Mouse (Mus musculus) brain, adult 2 months (tissue): ENCODE data around the gene Evx1.

Source experiments
- DNase-seq: peaks from one replicate; pipeline ENCODE4 v3.0.0; 2011; ENCODE audit warnings: low read depth, low spot score

The Evx1 gene

GRCm38 (mm10) chr6:52291021-52291860 is 22.1 kb upstream of the Evx1 start:
- no peak for DNase-seq

- DNase-seq, result no peak
Observed at GRCm38 (mm10) chr6:52292328-52292727, 21.0 kb upstream of the Evx1 start.

GRCm38 (mm10) chr6:52294616-52295015 is 18.7 kb upstream of the Evx1 start:
- no peak for DNase-seq

GRCm38 (mm10) chr6:52298511-52298910 is 14.8 kb upstream of the Evx1 start:
- DNase-seq, result no peak

GRCm38 (mm10) chr6:52300806-52301205 is 12.5 kb upstream of the Evx1 start:
- no peak for DNase-seq

GRCm38 (mm10) chr6:52303426-52303825 is 9.9 kb upstream of the Evx1 start:
- DNase-seq, result peak; percentile 16

- peak; percentile 63 for DNase-seq
Observed at GRCm38 (mm10) chr6:52305877-52306389, 7.4 kb upstream of the Evx1 start.

- DNase-seq, result no peak
Observed at GRCm38 (mm10) chr6:52309766-52310165, 3.5 kb upstream of the Evx1 start.

- no peak for DNase-seq
Observed at GRCm38 (mm10) chr6:52310366-52310765, 2.9 kb upstream of the Evx1 start.

GRCm38 (mm10) chr6:52311661-52312557 is 1.4 kb upstream of the Evx1 start:
- no peak for DNase-seq

GRCm38 (mm10) chr6:52312558-52312915 is 761 bp upstream of the Evx1 start:
- no peak for DNase-seq

GRCm38 (mm10) chr6:52314304-52315100 is 1.2 kb downstream of the Evx1 start:
- no peak for DNase-seq

- no peak for DNase-seq
Observed at GRCm38 (mm10) chr6:52315441-52316412, 2.4 kb downstream of the Evx1 start.

GRCm38 (mm10) chr6:52316413-52317184 is 3.3 kb downstream of the Evx1 start:
- DNase-seq, result no peak

- DNase-seq, result no peak
Observed at GRCm38 (mm10) chr6:52317461-52318180, 4.3 kb downstream of the Evx1 start.

GRCm38 (mm10) chr6:52318271-52318670 is 5.0 kb downstream of the Evx1 start:
- no peak for DNase-seq

- no peak for DNase-seq
Observed at GRCm38 (mm10) chr6:52319956-52320690, 6.8 kb downstream of the Evx1 start.
